Mouse (Mus musculus) G1E (cell line): ENCODE data around the gene Tirap. TPM values are rescaled to one million over a fixed set of nuclear protein-coding genes. Genes with fewer than 3 reads are reported as not detected.

Experiments
- ATAC-seq: 2 replicates; pipeline ENCODE4 v1.8.0; 2016; ENCODE audit warnings: mild to moderate bottlenecking; ENCODE audit not compliant: insufficient number of reproducible peaks, poor library complexity, low FRiP score, severe bottlenecking; ENCODE audit errors: extremely low read depth
- DNase-seq: peaks from one replicate; pipeline ENCODE4 v3.0.0; 2012; ENCODE audit warnings: low spot score
- H3K27me3 ChIP-seq: 2 replicates; pipeline ENCODE4 v1.6.1; 2012; ENCODE audit warnings: mild to moderate bottlenecking, low read length, inconsistent platforms; ENCODE audit not compliant: insufficient read depth
- H3K36me3 ChIP-seq: replicated peaks from 2 replicates; pipeline ENCODE3; 2012; ENCODE audit warnings: mild to moderate bottlenecking, inconsistent platforms
- H3K4me1 ChIP-seq: 2 replicates; pipeline ENCODE4 v1.6.1; 2012; ENCODE audit warnings: low read depth, low read length, inconsistent platforms, mixed read lengths; ENCODE audit not compliant: insufficient read depth
- H3K4me3 ChIP-seq: 2 replicates; pipeline ENCODE4 v1.5.1; 2012; ENCODE audit warnings: low read depth, mild to moderate bottlenecking, inconsistent platforms, low read length, moderate library complexity, mixed read lengths
- H3K9me3 ChIP-seq: replicated peaks from 2 replicates; pipeline ENCODE4 v1.6.1; 2012; ENCODE audit warnings: inconsistent platforms
- CTCF ChIP-seq: IDR thresholded peaks from 2 replicates; pipeline ENCODE4 v1.5.1; 2012; ENCODE audit warnings: low read depth, low read length, inconsistent platforms, mixed read lengths
- GATA1 ChIP-seq: IDR thresholded peaks from 2 replicates; pipeline ENCODE4 v1.6.1; 2012; ENCODE audit warnings: borderline replicate concordance, low read length, inconsistent platforms, mixed read lengths
- GATA2 ChIP-seq: IDR thresholded peaks from 2 replicates; pipeline ENCODE4 v1.6.1; 2012; ENCODE audit warnings: low read depth, low read length, inconsistent platforms, borderline replicate concordance
- POLR2AphosphoS5 ChIP-seq: IDR thresholded peaks from 2 replicates; pipeline ENCODE4 v1.6.1; 2012; ENCODE audit warnings: low read depth, low read length, inconsistent platforms; ENCODE audit not compliant: insufficient replicate concordance
- TAL1 ChIP-seq: conservative IDR thresholded peaks from 2 replicates; pipeline ENCODE4 v1.6.1; 2012; ENCODE audit warnings: low read depth, low read length, inconsistent platforms, mixed read lengths
- polyA plus RNA-seq: library from polyadenylated mRNA; stranded (reverse); fragments of >175 nt; gene quantifications from 2 replicates; pipeline ENCODE4 v1.2.3, GENCODE M21; 2012
- total RNA-seq, 2 experiments: library from RNA; stranded (forward) in 1 of 2; stranded (reverse) in 1 of 2; fragments of 200-1000 nt in 1 of 2; fragments of >200 nt in 1 of 2; fragmentation: Nextera tagmentation in 1 of 2; gene quantifications; 2 replicates each; pipeline ENCODE4 v1.2.3; 2014 to 2017

Gene Tirap
- total and polyA plus RNA-seq, 3 experiments, result 5.0 to 8.1 (median 6.8) TPM

- Histone ChIP-seq H3K9me3 (no peaks in the 10 kb centered on the region), H3K27me3 (no peaks in the 10 kb centered on the region), H3K36me3 (peaks cover 90% of the 10 kb centered on the region), H3K4me1 (peaks cover 2% of the 10 kb centered on the region; the same call in 1 of the 2 replicates), H3K4me3 (no peak overlapping the region)
- ATAC-seq, result no peak
- TF ChIP-seq POLR2AphosphoS5 (no peak), GATA2 (no peak), GATA1 (no peak), TAL1 (no peak), CTCF (no peak)
- DNase-seq, result no peak
Observed at GRCm38 (mm10) chr9:35164142-35164874, 35.8 kb downstream of the Tirap start.

GRCm38 (mm10) chr9:35163011-35163690 is 36.9 kb downstream of the Tirap start:
- Histone ChIP-seq H3K9me3 (no peaks in the 10 kb centered on the region), H3K4me1 (peaks cover 2% of the 10 kb centered on the region; the same call in 1 of the 2 replicates), H3K4me3 (no peak overlapping the region), H3K36me3 (peaks cover 85% of the 10 kb centered on the region), H3K27me3 (no peaks in the 10 kb centered on the region)
- DNase-seq (no peak), ATAC-seq (no peak)
- no peak for TF ChIP-seq GATA1
- TF ChIP-seq TAL1, result no peak
- TF ChIP-seq POLR2AphosphoS5, result no peak
- no peak for TF ChIP-seq GATA2
- TF ChIP-seq CTCF, result no peak

GRCm38 (mm10) chr9:35161721-35162120 is 38.4 kb downstream of the Tirap start:
- Histone ChIP-seq H3K27me3 (no peaks in the 10 kb centered on the region), H3K4me1 (peaks cover 2% of the 10 kb centered on the region; the same call in 1 of the 2 replicates), H3K4me3 (no peak overlapping the region), H3K36me3 (peaks cover 85% of the 10 kb centered on the region), H3K9me3 (no peaks in the 10 kb centered on the region)
- no peak for DNase-seq
- no peak for ATAC-seq
- TF ChIP-seq GATA1 (no peak), POLR2AphosphoS5 (no peak), TAL1 (no peak), CTCF (no peak), GATA2 (no peak)

- no peaks in the 10 kb centered on the region for H3K9me3 ChIP-seq
- no peaks in the 10 kb centered on the region for H3K27me3 ChIP-seq
- TF ChIP-seq POLR2AphosphoS5 (no peak), GATA2 (no peak), CTCF (no peak), GATA1 (no peak), TAL1 (no peak)
- peaks cover 87% of the 10 kb centered on the region for H3K36me3 ChIP-seq
- no peak overlapping the region for H3K4me3 ChIP-seq
- DNase-seq, result no peak
- ATAC-seq, result no peak
- peaks cover 2% of the 10 kb centered on the region; the same call in 1 of the 2 replicates for H3K4me1 ChIP-seq
Observed at GRCm38 (mm10) chr9:35160662-35161061, 39.4 kb downstream of the Tirap start.

GRCm38 (mm10) chr9:35158477-35158876 is 41.6 kb downstream of the Tirap start:
- no peak for DNase-seq
- Histone ChIP-seq H3K9me3 (no peaks in the 10 kb centered on the region), H3K36me3 (peaks cover 87% of the 10 kb centered on the region), H3K27me3 (no peaks in the 10 kb centered on the region), H3K4me3 (no peak overlapping the region), H3K4me1 (peaks cover 3% of the 10 kb centered on the region; the same call in 1 of the 2 replicates)
- no peak for TF ChIP-seq GATA1
- no peak for TF ChIP-seq CTCF
- TF ChIP-seq POLR2AphosphoS5, result no peak
- no peak for TF ChIP-seq TAL1
- no peak for TF ChIP-seq GATA2
- ATAC-seq, result no peak

- TF ChIP-seq GATA1 (no peak), CTCF (no peak), GATA2 (no peak), POLR2AphosphoS5 (no peak)
- no peak for DNase-seq
- H3K36me3 ChIP-seq, result peaks cover 71% of the 10 kb centered on the region
- no peaks in the 10 kb centered on the region for H3K9me3 ChIP-seq
- peaks cover 3% of the 10 kb centered on the region; the same call in 1 of the 2 replicates for H3K4me1 ChIP-seq
- ATAC-seq, result no peak
- no peak overlapping the region for H3K4me3 ChIP-seq
- no peaks in the 10 kb centered on the region for H3K27me3 ChIP-seq
Observed at GRCm38 (mm10) chr9:35156862-35157261, 43.2 kb downstream of the Tirap start.
